Mouse (Mus musculus) cerebellum, postnatal 14 days (tissue): ENCODE data around the gene Stat3.

Experiments used
- DNase-seq, 2 experiments: peaks; one replicate each; pipeline ENCODE4 v3.0.0; 2021; ENCODE audit warnings: mixed read lengths in 2 of 2

Stat3 gene

GRCm38 (mm10) chr11:100888348-100888820 is 51.0 kb downstream of the Stat3 start:
- DNase-seq: no peak

GRCm38 (mm10) chr11:100887764-100888163 is 51.6 kb downstream of the Stat3 start:
- no peak for DNase-seq

GRCm38 (mm10) chr11:100887236-100887635 is 52.1 kb downstream of the Stat3 start:
- no peak for DNase-seq

- DNase-seq: no peak
Observed at GRCm38 (mm10) chr11:100886188-100886740, 53.1 kb downstream of the Stat3 start.

- no peak for DNase-seq
Observed at GRCm38 (mm10) chr11:100885472-100885871, 53.9 kb downstream of the Stat3 start.

- no peak for DNase-seq
Observed at GRCm38 (mm10) chr11:100883640-100884039, 55.7 kb downstream of the Stat3 start.

GRCm38 (mm10) chr11:100879321-100880078 is 59.8 kb downstream of the Stat3 start:
- no peak for DNase-seq

- DNase-seq: no peak
Observed at GRCm38 (mm10) chr11:100875761-100876160, 63.6 kb downstream of the Stat3 start.

GRCm38 (mm10) chr11:100870968-100871350 is 68.4 kb downstream of the Stat3 start:
- DNase-seq: no peak

GRCm38 (mm10) chr11:100870256-100870967 is 68.9 kb downstream of the Stat3 start:
- DNase-seq: peak; percentile 56 to 63

- DNase-seq: no peak
Observed at GRCm38 (mm10) chr11:100865618-100866017, 73.7 kb downstream of the Stat3 start.

GRCm38 (mm10) chr11:100863141-100863540 is 76.2 kb downstream of the Stat3 start:
- DNase-seq: no peak

GRCm38 (mm10) chr11:100861836-100862235 is 77.5 kb downstream of the Stat3 start:
- no peak for DNase-seq

- no peak for DNase-seq
Observed at GRCm38 (mm10) chr11:100861335-100861734, 78.0 kb downstream of the Stat3 start.

GRCm38 (mm10) chr11:100860198-100861048 is 78.9 kb downstream of the Stat3 start:
- DNase-seq: peak in 1 of 2 experiments; percentile 72

- no peak for DNase-seq
Observed at GRCm38 (mm10) chr11:100859579-100860075, 79.7 kb downstream of the Stat3 start.

GRCm38 (mm10) chr11:100858935-100859578 is 80.3 kb downstream of the Stat3 start, which contains the start of gene Stat5a:
Gene Stat5a, plus strand, starts transcription at chr11:100859351.
- peak; percentile 58 to 71 for DNase-seq

- peak; percentile 36 to 55 for DNase-seq
Observed at GRCm38 (mm10) chr11:100857960-100858359, 81.4 kb downstream of the Stat3 start.

GRCm38 (mm10) chr11:100855178-100855577 is 84.2 kb downstream of the Stat3 start:
- no peak for DNase-seq

- no peak for DNase-seq
Observed at GRCm38 (mm10) chr11:100854268-100854667, 85.1 kb downstream of the Stat3 start.

- DNase-seq: no peak
Observed at GRCm38 (mm10) chr11:100853018-100853417, 86.3 kb downstream of the Stat3 start.

- DNase-seq: no peak
Observed at GRCm38 (mm10) chr11:100852088-100852487, 87.3 kb downstream of the Stat3 start.
